Mouse (Mus musculus) left cerebral cortex, adult 9 months (tissue): ENCODE data around the gene H2-M11.

Experiments
- DNase-seq, 2 experiments: peaks; one replicate each; pipeline ENCODE4 v3.0.0; 2022; ENCODE audit warnings: low spot score in 2 of 2

Gene H2-M11

DNA sequence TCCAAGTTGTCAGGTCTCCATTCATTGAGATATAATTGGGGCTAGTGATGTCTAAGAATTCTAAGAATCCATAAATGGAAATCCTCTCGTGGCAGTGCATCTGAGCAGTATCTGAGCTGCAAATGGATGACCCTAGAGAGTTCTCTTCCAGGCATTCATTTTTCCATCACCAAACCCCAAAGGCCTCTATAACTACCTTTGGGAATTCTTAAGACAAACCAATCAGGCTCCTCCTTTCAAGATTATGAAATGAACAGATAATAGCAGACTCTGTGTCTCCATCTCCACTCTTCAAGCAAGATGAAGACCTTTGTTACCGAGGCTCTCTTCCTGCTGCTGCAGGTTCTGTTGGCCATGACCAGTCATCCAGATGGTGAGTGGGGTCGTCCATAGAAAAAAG, at the start of gene H2-M11:
H2-M11 (plus strand) TSS at position 301 of the 400 bp plus-strand sequence.
- DNase-seq = no peak

DNA sequence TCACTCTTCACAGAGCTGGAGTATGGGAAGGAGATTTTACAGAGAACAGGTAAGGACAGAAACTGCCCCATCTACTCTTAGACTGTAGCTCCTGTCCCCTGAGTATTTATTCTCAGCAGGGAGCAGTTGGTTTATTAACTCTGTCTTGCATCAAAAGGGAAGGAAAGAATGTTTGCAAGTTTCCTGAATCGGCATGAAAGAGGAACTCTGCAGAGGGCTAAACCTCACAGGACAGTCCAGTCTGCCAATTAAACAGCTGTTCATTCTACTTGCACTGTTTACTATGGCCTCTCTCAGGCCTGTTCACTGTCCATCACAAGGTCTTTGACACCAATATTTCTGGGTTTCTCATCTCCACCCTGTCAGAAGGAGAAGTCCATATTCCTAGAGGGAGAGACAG, 46.4 kb upstream of the H2-M11 start:
- no peak for DNase-seq

DNA sequence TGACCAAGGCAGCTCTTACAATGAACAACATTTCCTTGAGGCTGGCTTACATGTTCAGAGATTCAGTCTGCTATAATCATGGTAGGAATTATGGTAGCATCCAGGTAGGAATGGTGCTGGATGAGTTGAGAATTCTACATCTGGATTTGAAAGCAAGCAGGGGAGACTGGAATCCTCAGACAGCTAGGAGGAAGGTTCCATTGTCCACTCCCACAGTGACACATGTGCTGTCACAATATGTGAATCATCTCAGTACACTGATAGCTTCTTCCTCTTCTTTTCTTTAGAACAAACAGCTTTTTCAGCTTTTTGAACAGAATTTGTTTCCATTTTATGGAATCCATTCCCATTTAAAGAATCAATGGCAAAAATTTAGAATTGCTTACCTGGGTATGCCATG, 43.0 kb upstream of the H2-M11 start:
- no peak for DNase-seq
